Mouse (Mus musculus) liver, adult 2 months (tissue): ENCODE results near the gene Hist2h3c2. TPM values are rescaled to one million over a fixed set of nuclear protein-coding genes. Genes with fewer than 3 reads are reported as not detected.

Experiments used
- DNase-seq: peaks from one replicate; pipeline ENCODE4 v3.0.0-alpha.2; 2011; ENCODE audit warnings: low read depth, low spot score; ENCODE audit errors: extremely low read depth
- H3K27ac ChIP-seq: fragments of 200-500 bp; replicated peaks from 2 replicates; pipeline ENCODE4 v1.5.1; 2012; ENCODE audit warnings: low read depth, mild to moderate bottlenecking, control low read depth, inconsistent platforms, low read length; ENCODE audit not compliant: insufficient read depth
- H3K27me3 ChIP-seq: fragments of 200-500 bp; 2 replicates; pipeline ENCODE4 v1.6.1; 2012; ENCODE audit warnings: mild to moderate bottlenecking, moderate library complexity, low read length, inconsistent platforms; ENCODE audit not compliant: control insufficient read depth, insufficient read depth
- H3K36me3 ChIP-seq: fragments of 200-500 bp; 2 replicates; pipeline ENCODE4 v1.6.1; 2012; ENCODE audit warnings: low read length, inconsistent platforms; ENCODE audit not compliant: control insufficient read depth, insufficient read depth
- H3K4me1 ChIP-seq: fragments of 200-500 bp; 2 replicates; pipeline ENCODE4 v1.6.1; 2011; ENCODE audit warnings: low read length; ENCODE audit not compliant: control insufficient read depth, insufficient read depth
- H3K4me3 ChIP-seq: fragments of 200-500 bp; 2 replicates; pipeline ENCODE4 v1.5.1; 2011; ENCODE audit warnings: low read depth, mild to moderate bottlenecking, control low read depth, low read length, moderate library complexity; ENCODE audit not compliant: insufficient read depth
- H3K79me2 ChIP-seq: fragments of 200-500 bp; 2 replicates; pipeline ENCODE4 v1.6.1; 2012; ENCODE audit warnings: inconsistent platforms, mild to moderate bottlenecking, low read length, moderate library complexity; ENCODE audit not compliant: control insufficient read depth, insufficient read depth
- H3K9ac ChIP-seq: fragments of 200-500 bp; 2 replicates; pipeline ENCODE4 v1.6.1; 2012; ENCODE audit warnings: low read depth, mild to moderate bottlenecking, control low read depth, inconsistent platforms, low read length
- CTCF ChIP-seq: fragments of 200-500 bp; IDR thresholded peaks from 2 replicates; pipeline ENCODE4 v1.5.1; 2011; ENCODE audit warnings: low read depth, low read length, control low read depth
- POLR2A ChIP-seq: fragments of 200-500 bp; IDR thresholded peaks from 2 replicates; pipeline ENCODE4 v1.6.1; 2011; ENCODE audit warnings: low read length, control low read depth; ENCODE audit not compliant: insufficient read depth; ENCODE audit errors: extremely low read depth
- WGBS: fragments of 180-500 bp; shearing (Covaris S2); methylation state at CpG from one replicate; pipeline ENCODE4 v1.1.7; 2018; 5-methylcytosine and 5-hydroxymethylcytosine counted together
- polyA plus RNA-seq: library from polyadenylated mRNA; depleted of rRNA; stranded (reverse); fragments of >200 nt; gene quantifications from 2 replicates; pipeline ENCODE4 v1.2.3, GENCODE M21; 2012; rRNA removed
- total RNA-seq: library from RNA; depleted of rRNA; stranded (reverse); fragments of >200 nt; gene quantifications from 2 replicates; pipeline ENCODE4 v1.2.3, GENCODE M21; 2014; rRNA removed

Gene Hist2h3c2
- total and polyA plus RNA-seq, 2 experiments: 3.5 to 8.6 TPM

- Histone ChIP-seq H3K36me3 (no peaks in the 10 kb centered on the region), H3K4me3 (peak overlapping the region; percentile 58), H3K9ac (peak overlapping the region; percentile 62), H3K4me1 (peaks cover 4% of the 10 kb centered on the region; the same call in 1 of the 2 replicates), H3K27ac (peak overlapping the region; percentile 77), H3K27me3 (no peaks in the 10 kb centered on the region), H3K79me2 (no peaks in the 10 kb centered on the region)
- peak; percentile 90 for DNase-seq
- WGBS: under 1% methylated on average over 50 of the region's 50 CpGs
- no peak for TF ChIP-seq CTCF
- peak; percentile 75 for TF ChIP-seq POLR2A
Observed at GRCm38 (mm10) chr3:96197129-96197749, 41.7 kb downstream of the Hist2h3c2 start.

GRCm38 (mm10) chr3:96196437-96197128, 42.3 kb downstream of the Hist2h3c2 start:
- DNase-seq: no peak
- TF ChIP-seq CTCF (peak; percentile 38; the same call in 1 of the 2 replicates), POLR2A (no peak)
- WGBS: 21% methylated on average over 27 of the region's 27 CpGs

GRCm38 (mm10) chr3:96195616-96196313, 43.2 kb downstream of the Hist2h3c2 start:
- DNase-seq: no peak
- H3K4me1 ChIP-seq: peaks cover 4% of the 10 kb centered on the region; the same call in 1 of the 2 replicates
- no peak overlapping the region for H3K27ac ChIP-seq
- H3K27me3 ChIP-seq: no peaks in the 10 kb centered on the region
- no peak overlapping the region for H3K9ac ChIP-seq
- TF ChIP-seq CTCF (no peak), POLR2A (no peak)
- H3K36me3 ChIP-seq: no peaks in the 10 kb centered on the region
- no peaks in the 10 kb centered on the region for H3K79me2 ChIP-seq
- H3K4me3 ChIP-seq: no peak overlapping the region
- WGBS: 93% methylated on average over 11 of the region's 11 CpGs

More at GRCm38 (mm10) chr3:96196437-96197128, 42.3 kb downstream of the Hist2h3c2 start:
- H3K79me2 ChIP-seq: no peaks in the 10 kb centered on the region
- no peaks in the 10 kb centered on the region for H3K36me3 ChIP-seq
- peak overlapping the region; percentile 62 for H3K9ac ChIP-seq
- peak overlapping the region; percentile 77 for H3K27ac ChIP-seq
- H3K4me3 ChIP-seq: peak overlapping the region; percentile 58
- peaks cover 4% of the 10 kb centered on the region; the same call in 1 of the 2 replicates for H3K4me1 ChIP-seq
- no peaks in the 10 kb centered on the region for H3K27me3 ChIP-seq

- no peak overlapping the region for H3K4me3 ChIP-seq
- no peak overlapping the region for H3K27ac ChIP-seq
- no peaks in the 10 kb centered on the region for H3K36me3 ChIP-seq
- H3K9ac ChIP-seq: no peak overlapping the region
- H3K79me2 ChIP-seq: no peaks in the 10 kb centered on the region
- H3K27me3 ChIP-seq: no peaks in the 10 kb centered on the region
- DNase-seq: no peak
- WGBS: 82% methylated on average over 10 of the region's 10 CpGs
- no peak for TF ChIP-seq POLR2A
- TF ChIP-seq CTCF: no peak
- H3K4me1 ChIP-seq: peaks cover 4% of the 10 kb centered on the region; the same call in 1 of the 2 replicates
Observed at GRCm38 (mm10) chr3:96194966-96195365, 44.0 kb downstream of the Hist2h3c2 start.

- H3K9ac ChIP-seq: no peak overlapping the region
- H3K36me3 ChIP-seq: no peaks in the 10 kb centered on the region
- WGBS: 71% methylated on average over 12 of the region's 12 CpGs
- H3K79me2 ChIP-seq: no peaks in the 10 kb centered on the region
- DNase-seq: no peak
- H3K4me3 ChIP-seq: no peak overlapping the region
- no peaks in the 10 kb centered on the region for H3K27me3 ChIP-seq
- TF ChIP-seq CTCF (no peak), POLR2A (no peak)
- peaks cover 2% of the 10 kb centered on the region; the same call in 1 of the 2 replicates for H3K4me1 ChIP-seq
- no peak overlapping the region for H3K27ac ChIP-seq
Observed at GRCm38 (mm10) chr3:96192977-96193376, 46.0 kb downstream of the Hist2h3c2 start.

Other genes with a start within 250 kb of the Hist2h3c2 start
- 5.2 and 6.8 TPM in 2 replicates for gene Plekho1, start 243.1 kb downstream of the Hist2h3c2 start, total RNA-seq
- 4.6 and 8.0 TPM in 2 replicates for gene Plekho1, start 243.1 kb downstream of the Hist2h3c2 start, polyA plus RNA-seq
- gene Vps45, start 180.7 kb downstream of the Hist2h3c2 start, total RNA-seq: 8.9 and 10.7 TPM in 2 replicates
- gene Vps45, start 180.7 kb downstream of the Hist2h3c2 start, polyA plus RNA-seq: 2.1 and 2.4 TPM in 2 replicates
- 8.9 and 11.9 TPM in 2 replicates for gene Otud7b, start 134.6 kb downstream of the Hist2h3c2 start, total RNA-seq
- 5.9 and 6.8 TPM in 2 replicates for gene Otud7b, start 134.6 kb downstream of the Hist2h3c2 start, polyA plus RNA-seq
- 1.2 and 1.4 TPM in 2 replicates for gene Mtmr11, start 77.1 kb downstream of the Hist2h3c2 start, total RNA-seq
- 1.1 and 2.8 TPM in 2 replicates for gene Mtmr11, start 77.1 kb downstream of the Hist2h3c2 start, polyA plus RNA-seq
- 2.7 and 5.2 TPM in 2 replicates for gene Sf3b4, start 66.8 kb downstream of the Hist2h3c2 start, total RNA-seq
- 23.5 and 29.7 TPM in 2 replicates for gene Sf3b4, start 66.8 kb downstream of the Hist2h3c2 start, polyA plus RNA-seq
- gene Sv2a, start 58.0 kb downstream of the Hist2h3c2 start, total RNA-seq: under 0.01 and 0.07 TPM in 2 replicates
- gene Sv2a, start 58.0 kb downstream of the Hist2h3c2 start, polyA plus RNA-seq: 0.04 and 0.66 TPM in 2 replicates
- gene Bola1, start 19.4 kb downstream of the Hist2h3c2 start, total RNA-seq: 68.7 and 74.7 TPM in 2 replicates
- gene Bola1, start 19.4 kb downstream of the Hist2h3c2 start, polyA plus RNA-seq: 44.0 and 56.0 TPM in 2 replicates
- gene Hist2h2ab, start 19.3 kb downstream of the Hist2h3c2 start, total RNA-seq: 8.9 TPM in 2 replicates
- gene Hist2h2ab, start 19.3 kb downstream of the Hist2h3c2 start, polyA plus RNA-seq: 0.81 TPM in 1 of 2 replicates, not detected in the other
- 99.7 and 113 TPM in 2 replicates for gene Hist2h2ac, start 18.2 kb downstream of the Hist2h3c2 start, total RNA-seq
- gene Hist2h2ac, start 18.2 kb downstream of the Hist2h3c2 start, polyA plus RNA-seq: 1.6 and 2.9 TPM in 2 replicates
- gene Hist2h2be, start 18.0 kb downstream of the Hist2h3c2 start, total RNA-seq: 2.9 TPM in 2 replicates
- gene Hist2h2be, start 18.0 kb downstream of the Hist2h3c2 start, polyA plus RNA-seq: 1.4 and 1.9 TPM in 2 replicates
- gene Hist2h2aa2, start 1.1 kb upstream of the Hist2h3c2 start, total RNA-seq: 663 and 777 TPM in 2 replicates
- 385 and 570 TPM in 2 replicates for gene Hist2h2aa2, start 1.1 kb upstream of the Hist2h3c2 start, polyA plus RNA-seq
- 230 and 263 TPM in 2 replicates for gene Hist2h2aa1, start 6.4 kb upstream of the Hist2h3c2 start, total RNA-seq
- 428 and 563 TPM in 2 replicates for gene Hist2h2aa1, start 6.4 kb upstream of the Hist2h3c2 start, polyA plus RNA-seq
- not detected in 2 replicates for gene Hist2h3c1, start 7.6 kb upstream of the Hist2h3c2 start, total RNA-seq
- not detected in 2 replicates for gene Hist2h3c1, start 7.6 kb upstream of the Hist2h3c2 start, polyA plus RNA-seq
- 6.0 and 6.6 TPM in 2 replicates for gene Hist2h4, start 24.2 kb upstream of the Hist2h3c2 start, total RNA-seq
- gene Hist2h4, start 24.2 kb upstream of the Hist2h3c2 start, polyA plus RNA-seq: 0.75 and 1.5 TPM in 2 replicates
- 29.2 and 49.8 TPM in 2 replicates for gene Hist2h3b, start 29.5 kb upstream of the Hist2h3c2 start, total RNA-seq
- gene Hist2h3b, start 29.5 kb upstream of the Hist2h3c2 start, polyA plus RNA-seq: 5.7 and 5.8 TPM in 2 replicates
- 30.4 and 30.7 TPM in 2 replicates for gene Hist2h2bb, start 30.6 kb upstream of the Hist2h3c2 start, total RNA-seq
- gene Hist2h2bb, start 30.6 kb upstream of the Hist2h3c2 start, polyA plus RNA-seq: not detected in 2 replicates
- gene Fcgr1, start 54.8 kb upstream of the Hist2h3c2 start, total RNA-seq: 3.2 and 3.7 TPM in 2 replicates
- gene Fcgr1, start 54.8 kb upstream of the Hist2h3c2 start, polyA plus RNA-seq: 0.97 and 2.2 TPM in 2 replicates
- gene BC107364, start 213.2 kb upstream of the Hist2h3c2 start, total RNA-seq: not detected in 2 replicates
- not detected in 2 replicates for gene BC107364, start 213.2 kb upstream of the Hist2h3c2 start, polyA plus RNA-seq